Mouse (Mus musculus) midbrain, embryonic 15.5 days (tissue): ENCODE measurements around the gene Hnf4a. TPM values are rescaled to one million over a fixed set of nuclear protein-coding genes. Genes with fewer than 3 reads are reported as not detected.

ENCODE experiments used
- ATAC-seq: fragments of 200-750 bp; cut with Nextera tagmentation; replicated peaks from 2 replicates; pipeline ENCODE4 v1.8.0; 2017; ENCODE audit warnings: moderate TSS enrichment
- H3K27ac ChIP-seq: fragments of 300-500 bp; sonication (generic); 2 replicates; pipeline ENCODE4 v1.5.1; 2015; ENCODE audit warnings: mild to moderate bottlenecking, inconsistent platforms
- H3K27me3 ChIP-seq: fragments of 300-500 bp; sonication (generic); replicated peaks from 2 replicates; pipeline ENCODE4 v1.6.1; 2015; ENCODE audit warnings: inconsistent platforms
- H3K36me3 ChIP-seq: fragments of 300-500 bp; sonication (generic); replicated peaks from 2 replicates; pipeline ENCODE4 v1.6.1; 2015; ENCODE audit warnings: inconsistent platforms
- H3K4me1 ChIP-seq: fragments of 300-500 bp; sonication (generic); 2 replicates; pipeline ENCODE4 v1.6.1; 2015; ENCODE audit warnings: inconsistent platforms
- H3K4me2 ChIP-seq: fragments of 300-500 bp; sonication (generic); 2 replicates; pipeline ENCODE4 v1.6.1; 2015; ENCODE audit warnings: inconsistent platforms, mild to moderate bottlenecking, moderate library complexity
- H3K4me3 ChIP-seq: fragments of 300-500 bp; sonication (generic); 2 replicates; pipeline ENCODE4 v1.5.1; 2015; ENCODE audit warnings: mild to moderate bottlenecking, inconsistent platforms
- H3K9ac ChIP-seq: fragments of 300-500 bp; sonication (generic); 2 replicates; pipeline ENCODE4 v1.6.1; 2015; ENCODE audit warnings: mild to moderate bottlenecking, inconsistent platforms
- H3K9me3 ChIP-seq: fragments of 300-500 bp; sonication (generic); 2 replicates; pipeline ENCODE4 v1.6.1; 2016; ENCODE audit warnings: inconsistent platforms
- WGBS: fragments of 180-500 bp; shearing (Covaris S2); methylation state at CpG from one replicate; pipeline ENCODE4 v1.1.7; 2015; ENCODE audit warnings: mixed read lengths; 5-methylcytosine and 5-hydroxymethylcytosine counted together
- polyA plus RNA-seq: library from polyadenylated mRNA; unstranded; fragments of >200 nt; fragmentation: Nextera tagmentation; extraction: Ambion mirVana; gene quantifications from 2 replicates; pipeline ENCODE4 v1.2.1, GENCODE M21; 2015

The Hnf4a gene
- polyA plus RNA-seq, 1 experiment from 2014 or later = not detected

DNA sequence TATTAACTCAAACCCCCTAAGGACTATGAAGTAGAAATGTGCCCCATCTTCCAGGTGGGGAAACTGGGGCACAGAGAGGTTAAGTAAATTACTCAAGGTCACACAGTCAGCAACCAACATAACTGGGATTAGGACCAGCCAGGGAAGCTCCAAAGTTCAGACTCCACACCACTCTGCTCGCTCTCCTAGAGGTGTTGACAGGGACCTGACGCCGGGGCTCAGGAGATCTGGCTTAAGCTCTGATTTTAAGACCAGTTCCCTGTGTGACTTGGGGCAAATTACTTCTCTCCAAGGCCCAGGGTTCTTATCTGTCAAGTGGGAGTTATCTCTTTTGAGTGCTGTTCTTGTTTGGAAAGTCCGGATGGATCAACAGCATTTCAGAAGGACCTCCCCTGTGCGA is 52.6 kb downstream of the Hnf4a start:
- 81% methylated on average over 5 of the region's 5 CpGs for WGBS
- H3K9ac ChIP-seq = no peak overlapping the region
- no peak overlapping the region for H3K4me2 ChIP-seq
- no peaks in the 10 kb centered on the region for H3K36me3 ChIP-seq
- no peaks in the 10 kb centered on the region for H3K4me1 ChIP-seq
- H3K4me3 ChIP-seq = no peak overlapping the region
- no peak for ATAC-seq
- H3K27ac ChIP-seq = no peak overlapping the region
- H3K9me3 ChIP-seq = no peaks in the 10 kb centered on the region
- no peaks in the 10 kb centered on the region for H3K27me3 ChIP-seq

DNA sequence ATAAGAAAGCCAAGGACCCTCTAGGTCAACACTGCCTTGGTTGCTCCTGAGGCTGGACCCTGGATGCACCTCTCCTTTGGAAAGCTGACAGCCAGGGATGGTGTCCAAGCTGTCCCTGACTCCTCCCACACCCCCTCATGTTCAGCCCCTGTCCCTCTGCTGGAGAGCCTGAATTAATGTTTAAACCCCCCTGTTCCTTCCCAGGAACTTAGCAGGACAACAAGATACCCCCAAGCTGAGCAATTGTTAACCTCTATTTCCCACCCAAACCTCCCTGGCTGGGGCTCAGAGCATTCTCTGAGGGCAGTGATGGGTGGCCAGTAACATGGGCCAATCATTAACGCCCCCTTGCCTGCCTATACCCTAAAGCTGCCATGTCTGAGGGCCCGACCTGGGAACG is 53.6 kb downstream of the Hnf4a start:
- Histone ChIP-seq H3K4me3 (no peak overlapping the region), H3K27ac (no peak overlapping the region), H3K4me2 (no peak overlapping the region), H3K4me1 (no peaks in the 10 kb centered on the region), H3K9me3 (no peaks in the 10 kb centered on the region), H3K27me3 (no peaks in the 10 kb centered on the region), H3K9ac (no peak overlapping the region), H3K36me3 (no peaks in the 10 kb centered on the region)
- 76% methylated on average over 3 of the region's 3 CpGs for WGBS
- no peak for ATAC-seq

DNA sequence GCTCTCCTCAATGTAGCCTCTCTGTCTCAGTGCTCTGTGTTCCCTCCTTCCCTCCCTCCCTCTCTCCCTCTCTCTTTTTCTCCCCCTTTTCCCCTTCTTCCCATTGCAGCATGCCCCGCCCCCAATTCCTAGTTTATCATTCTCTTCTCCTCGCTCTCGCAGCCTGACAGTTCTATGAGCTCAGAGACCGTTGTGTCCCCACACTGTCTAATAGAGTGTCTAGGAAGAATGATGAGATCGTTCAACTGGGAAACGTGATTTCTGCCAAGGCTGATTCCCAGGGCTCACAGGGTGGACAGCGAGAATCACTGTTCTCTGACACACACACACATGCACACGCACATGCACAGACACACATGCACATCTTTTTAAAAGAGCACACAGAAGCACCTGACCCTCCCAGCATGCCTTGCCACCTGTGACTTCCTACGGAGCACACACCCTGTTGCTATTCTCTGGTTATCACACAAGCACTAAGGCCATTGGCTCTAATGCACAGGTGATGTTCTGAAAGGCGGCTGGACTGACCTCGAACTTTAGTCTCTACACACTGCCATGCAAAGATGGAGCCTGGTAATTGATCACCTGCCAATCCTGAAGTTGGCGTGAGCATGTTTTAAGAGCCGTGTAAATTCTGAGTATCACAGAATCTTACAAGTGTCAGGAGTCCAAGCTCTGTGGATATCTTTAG is 54.8 kb downstream of the Hnf4a start:
- Histone ChIP-seq H3K4me2 (no peak overlapping the region), H3K9me3 (no peaks in the 10 kb centered on the region), H3K4me1 (no peaks in the 10 kb centered on the region), H3K9ac (no peak overlapping the region), H3K4me3 (no peak overlapping the region), H3K27me3 (no peaks in the 10 kb centered on the region), H3K36me3 (no peaks in the 10 kb centered on the region), H3K27ac (no peak overlapping the region)
- 77% methylated on average over 13 of the region's 13 CpGs for WGBS
- no peak for ATAC-seq

DNA sequence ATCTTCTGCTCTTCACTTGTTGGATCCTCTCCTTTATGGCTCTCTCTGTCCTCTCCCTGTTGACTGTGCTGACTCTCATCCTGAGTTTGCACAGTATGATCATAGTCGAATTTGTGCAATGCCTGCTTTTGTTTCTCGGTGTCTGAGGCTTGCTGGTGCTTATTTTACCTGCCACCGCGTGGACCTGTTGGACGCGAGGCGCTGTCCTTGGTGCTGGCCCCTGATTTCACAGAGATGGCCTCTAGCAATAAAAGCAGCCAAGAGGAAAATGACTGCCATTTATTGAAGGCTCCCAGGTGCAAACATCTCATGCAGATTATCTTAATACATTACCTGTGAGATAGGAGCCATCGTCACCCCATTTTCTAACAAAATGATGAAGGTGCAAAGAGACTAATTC is 58.0 kb downstream of the Hnf4a start:
- Histone ChIP-seq H3K4me3 (no peak overlapping the region), H3K27ac (no peak overlapping the region), H3K4me1 (no peaks in the 10 kb centered on the region), H3K36me3 (no peaks in the 10 kb centered on the region), H3K27me3 (no peaks in the 10 kb centered on the region), H3K4me2 (no peak overlapping the region), H3K9ac (no peak overlapping the region), H3K9me3 (no peaks in the 10 kb centered on the region)
- WGBS = 38% methylated on average over 8 of the region's 8 CpGs
- no peak for ATAC-seq

DNA sequence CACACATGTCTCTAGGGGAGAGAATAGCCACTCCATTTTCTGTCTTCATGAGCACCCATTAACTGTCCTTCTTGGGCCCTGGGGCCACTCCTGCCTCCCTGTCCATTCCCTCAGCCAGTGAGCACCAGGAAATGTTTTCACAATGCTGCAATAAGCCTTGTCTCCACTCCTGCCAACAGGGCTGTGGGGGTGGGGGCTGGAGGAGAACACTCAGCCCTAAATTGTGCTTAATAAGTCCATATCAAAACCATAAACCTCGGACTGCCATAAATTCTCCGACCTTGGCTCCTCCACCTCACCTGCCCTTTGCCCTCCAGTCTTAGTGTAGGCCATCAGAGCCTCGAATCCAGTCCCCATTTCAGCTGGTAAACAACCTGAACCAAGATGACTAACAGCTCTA is 67.7 kb downstream of the Hnf4a start:
- no peak overlapping the region for H3K9ac ChIP-seq
- no peaks in the 10 kb centered on the region for H3K36me3 ChIP-seq
- no peak overlapping the region for H3K4me2 ChIP-seq
- H3K4me3 ChIP-seq = no peak overlapping the region
- no peaks in the 10 kb centered on the region for H3K27me3 ChIP-seq
- ATAC-seq = no peak
- no peaks in the 10 kb centered on the region for H3K4me1 ChIP-seq
- H3K27ac ChIP-seq = no peak overlapping the region
- no peaks in the 10 kb centered on the region for H3K9me3 ChIP-seq
- WGBS = 88% methylated on average over 3 of the region's 3 CpGs

DNA sequence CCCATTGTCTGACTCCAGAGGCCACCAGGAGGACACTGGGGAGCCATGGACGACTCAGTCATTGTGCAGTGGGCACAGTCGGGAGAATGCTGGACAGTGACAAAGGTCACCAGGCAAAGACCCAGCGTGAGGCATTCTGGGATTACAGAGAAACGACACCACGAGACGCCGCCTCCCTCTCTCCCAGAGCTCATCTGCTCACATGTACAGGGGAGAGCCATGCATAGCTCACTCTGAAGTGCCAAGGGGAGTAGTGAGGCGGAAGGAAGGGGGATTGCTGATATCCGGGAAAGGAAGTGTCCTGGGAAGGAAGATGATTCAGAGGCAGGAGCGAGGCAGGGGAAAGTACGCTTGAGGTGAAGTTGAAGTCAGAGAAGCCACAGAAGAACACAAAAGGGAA is 68.6 kb downstream of the Hnf4a start:
- Histone ChIP-seq H3K27ac (no peak overlapping the region), H3K9me3 (no peaks in the 10 kb centered on the region)
- WGBS = 50% methylated on average over 11 of the region's 11 CpGs

DNA sequence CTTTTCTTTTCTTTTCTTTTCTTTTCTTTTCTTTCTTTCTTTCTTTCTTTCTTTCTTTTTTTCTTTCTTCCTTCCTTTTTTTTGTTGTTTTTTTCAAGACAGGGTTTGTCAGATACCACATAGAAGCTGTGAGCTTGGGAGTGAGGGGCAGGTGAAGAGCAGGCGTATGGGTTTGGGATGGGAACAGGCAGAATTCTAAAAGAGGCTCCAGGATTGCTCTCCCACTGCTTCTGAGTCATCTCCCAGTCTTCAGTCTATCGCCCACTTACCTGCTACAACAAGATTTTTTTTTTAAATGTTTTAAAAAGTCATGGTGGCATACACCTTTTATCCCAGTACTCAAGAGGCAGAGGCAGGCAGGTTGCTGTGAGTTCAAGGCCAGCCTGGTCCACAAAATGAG is 71.4 kb downstream of the Hnf4a start:
- ATAC-seq = no peak
- no peaks in the 10 kb centered on the region for H3K27me3 ChIP-seq
- H3K9ac ChIP-seq = no peak overlapping the region
- no peaks in the 10 kb centered on the region for H3K4me1 ChIP-seq
- WGBS = 81% methylated on average over 2 of the region's 2 CpGs
- H3K36me3 ChIP-seq = no peaks in the 10 kb centered on the region
- no peak overlapping the region for H3K4me3 ChIP-seq
- H3K27ac ChIP-seq = no peak overlapping the region
- H3K4me2 ChIP-seq = no peak overlapping the region
- H3K9me3 ChIP-seq = no peaks in the 10 kb centered on the region

More for the DNA sequence above, 68.6 kb downstream of the Hnf4a start:
- H3K4me3 ChIP-seq = no peak overlapping the region
- H3K4me1 ChIP-seq = no peaks in the 10 kb centered on the region
- no peak for ATAC-seq
- H3K9ac ChIP-seq = no peak overlapping the region
- no peaks in the 10 kb centered on the region for H3K27me3 ChIP-seq
- H3K36me3 ChIP-seq = no peaks in the 10 kb centered on the region
- no peak overlapping the region for H3K4me2 ChIP-seq

DNA sequence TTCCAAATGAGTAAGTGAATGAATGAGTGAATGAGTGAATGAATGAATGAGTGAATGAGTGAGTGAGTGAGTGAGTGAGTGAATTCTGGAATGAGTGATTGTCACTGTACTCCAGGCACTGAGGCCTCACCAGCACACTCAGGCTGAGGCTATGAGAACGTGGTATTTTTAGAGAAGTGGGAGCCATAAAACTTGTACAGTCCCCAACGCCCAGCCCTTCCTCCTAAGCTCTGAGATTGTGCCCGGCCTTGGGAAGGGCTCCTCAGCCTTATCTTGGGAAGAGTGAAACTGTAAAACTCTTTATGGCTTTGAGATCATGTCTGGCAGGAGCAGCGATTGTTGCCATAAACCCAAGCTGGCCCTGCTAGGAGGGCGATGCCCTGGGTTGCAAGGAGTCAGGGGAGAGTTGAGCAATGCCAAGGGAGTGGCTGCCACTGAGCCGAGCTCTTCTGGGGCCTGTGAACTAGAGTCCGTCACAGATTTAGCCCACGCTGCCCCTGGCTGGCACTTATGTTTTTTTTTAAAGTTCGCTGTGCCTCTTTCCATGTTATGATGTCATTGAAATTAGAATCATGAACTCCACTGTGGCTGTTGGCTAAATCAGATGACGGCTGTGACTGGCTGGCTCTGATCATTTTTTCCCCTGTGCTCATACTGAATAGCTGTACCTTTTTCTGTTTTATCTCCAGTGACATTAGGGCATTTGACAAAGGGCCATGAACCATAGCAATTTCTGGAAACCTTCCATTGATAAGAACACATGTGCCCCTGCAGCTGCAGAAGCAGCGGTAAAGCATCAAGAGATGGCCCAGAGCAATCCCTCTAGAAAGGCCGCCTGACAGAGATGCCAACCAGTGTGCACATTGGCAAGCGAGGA is 73.7 kb downstream of the Hnf4a start:
- no peaks in the 10 kb centered on the region for H3K4me1 ChIP-seq
- H3K27ac ChIP-seq = no peak overlapping the region
- no peak overlapping the region for H3K4me2 ChIP-seq
- H3K27me3 ChIP-seq = no peaks in the 10 kb centered on the region
- H3K4me3 ChIP-seq = no peak overlapping the region
- ATAC-seq = no peak
- no peaks in the 10 kb centered on the region for H3K9me3 ChIP-seq
- 86% methylated on average over 13 of the region's 13 CpGs for WGBS
- H3K9ac ChIP-seq = no peak overlapping the region
- no peaks in the 10 kb centered on the region for H3K36me3 ChIP-seq

DNA sequence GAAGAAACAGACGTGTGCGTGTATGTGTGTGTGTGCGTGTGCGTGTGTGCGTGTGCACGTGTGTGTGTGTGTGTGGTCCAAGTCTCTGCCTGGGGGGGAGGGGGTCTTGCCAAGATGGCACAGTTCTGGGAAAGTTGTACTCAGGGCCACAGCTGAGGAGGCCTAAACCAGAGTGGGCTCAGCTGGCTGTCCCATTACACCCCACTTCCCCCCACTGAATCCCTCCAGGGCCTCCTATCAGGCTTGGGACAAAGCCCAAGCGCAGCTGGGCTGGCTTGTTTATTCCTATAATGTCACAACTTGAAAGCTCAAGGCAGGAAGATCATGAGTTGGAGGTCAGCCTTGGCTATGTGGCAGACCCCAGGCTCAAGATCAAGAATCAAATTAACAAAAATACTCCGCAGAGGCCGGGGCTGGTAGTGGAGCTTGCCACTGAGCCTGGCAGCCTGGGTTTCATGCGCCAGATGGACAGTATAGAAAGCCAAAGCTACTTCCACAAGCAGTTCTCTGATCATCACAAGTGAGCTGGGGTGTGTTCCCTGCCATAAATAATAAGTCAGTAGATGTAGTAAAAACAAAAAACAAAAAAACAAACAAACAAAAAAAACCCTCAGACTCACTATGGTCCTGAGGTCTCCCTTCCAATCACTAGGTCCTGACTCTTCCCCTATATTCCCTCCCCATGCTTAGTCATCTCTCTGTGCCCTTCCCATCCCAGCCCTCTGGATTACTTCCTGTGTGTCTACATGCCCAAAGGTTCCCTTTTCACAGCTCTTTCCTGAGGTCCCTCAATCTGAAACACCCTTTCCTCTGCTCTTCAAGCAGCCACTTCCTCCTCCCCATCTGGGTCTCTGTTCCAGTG is 76.8 kb downstream of the Hnf4a start:
- Histone ChIP-seq H3K4me2 (no peak overlapping the region), H3K27me3 (no peaks in the 10 kb centered on the region), H3K4me1 (no peaks in the 10 kb centered on the region), H3K27ac (no peak overlapping the region), H3K9me3 (no peaks in the 10 kb centered on the region), H3K36me3 (no peaks in the 10 kb centered on the region), H3K4me3 (no peak overlapping the region), H3K9ac (no peak overlapping the region)
- ATAC-seq = no peak
- WGBS = 86% methylated on average over 10 of the region's 10 CpGs

DNA sequence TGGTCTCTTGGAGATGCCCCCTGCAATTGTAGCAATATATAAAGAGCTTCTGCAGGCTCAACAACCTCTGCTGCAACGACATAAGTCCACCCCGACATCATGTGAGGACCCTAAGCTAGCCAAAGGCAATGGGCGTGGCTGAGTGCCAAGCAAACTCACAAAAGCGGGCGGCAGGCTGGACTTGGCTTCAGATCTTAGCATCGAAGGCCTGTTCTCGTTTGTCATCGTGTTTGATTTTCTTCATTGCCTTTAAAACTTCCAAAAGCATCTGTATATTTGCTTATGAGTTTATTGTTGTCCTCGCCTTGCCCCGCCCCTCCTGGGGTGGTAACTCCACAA is 77.4 kb downstream of the Hnf4a start:
- 73% methylated on average over 10 of the region's 10 CpGs for WGBS

DNA sequence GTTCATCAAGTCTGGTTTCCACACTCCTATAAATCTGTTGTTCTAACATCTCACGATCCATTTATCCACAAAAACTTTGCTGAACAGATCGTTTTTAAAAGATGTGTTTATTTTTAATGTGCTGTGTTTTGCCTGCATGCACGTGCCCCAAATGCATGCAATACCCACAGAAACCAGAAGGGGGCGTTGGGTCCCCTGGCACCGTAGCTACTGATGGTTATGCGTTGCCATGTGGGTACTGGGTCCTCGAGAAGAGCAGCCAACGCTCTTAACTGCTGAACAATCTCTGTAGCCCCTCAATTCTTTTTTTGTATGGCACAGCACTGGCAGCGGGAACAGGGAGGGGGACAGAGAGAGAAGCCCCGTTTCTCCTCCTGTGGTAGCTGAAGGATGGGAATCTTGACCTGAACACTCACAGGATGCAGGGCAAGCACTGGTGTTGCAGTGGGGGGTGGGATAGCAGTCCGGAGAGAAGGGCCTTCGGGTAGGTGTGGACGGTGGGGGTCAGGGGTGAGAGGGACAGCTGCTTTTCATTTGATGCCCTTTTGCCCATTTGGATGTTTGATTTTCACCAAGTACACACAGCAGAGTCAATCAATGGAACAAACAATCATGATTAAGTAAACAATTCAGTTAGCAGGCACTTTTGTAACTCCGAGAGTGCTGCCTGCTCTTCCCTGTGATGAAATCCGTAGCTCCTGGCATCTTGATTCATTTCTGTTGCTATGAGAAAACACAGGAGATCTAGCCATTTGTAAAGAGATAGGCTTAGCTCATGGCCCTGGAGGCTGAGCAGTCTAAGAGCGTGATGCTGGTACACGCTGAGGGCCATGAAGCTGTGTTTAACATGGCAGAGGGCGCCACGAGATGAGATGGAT is 80.0 kb downstream of the Hnf4a start:
- no peaks in the 10 kb centered on the region for H3K36me3 ChIP-seq
- no peak overlapping the region for H3K4me2 ChIP-seq
- H3K4me3 ChIP-seq = no peak overlapping the region
- no peak for ATAC-seq
- H3K4me1 ChIP-seq = no peaks in the 10 kb centered on the region
- no peaks in the 10 kb centered on the region for H3K27me3 ChIP-seq
- no peak overlapping the region for H3K9ac ChIP-seq
- H3K27ac ChIP-seq = no peak overlapping the region
- WGBS = 47% methylated on average over 19 of the region's 19 CpGs
- no peaks in the 10 kb centered on the region for H3K9me3 ChIP-seq

More for the DNA sequence above, 77.4 kb downstream of the Hnf4a start:
- H3K4me3 ChIP-seq = no peak overlapping the region
- H3K4me2 ChIP-seq = no peak overlapping the region
- ATAC-seq = no peak
- H3K36me3 ChIP-seq = no peaks in the 10 kb centered on the region
- H3K9me3 ChIP-seq = no peaks in the 10 kb centered on the region
- H3K27me3 ChIP-seq = no peaks in the 10 kb centered on the region
- H3K27ac ChIP-seq = no peak overlapping the region
- H3K4me1 ChIP-seq = no peaks in the 10 kb centered on the region
- no peak overlapping the region for H3K9ac ChIP-seq
